Mouse (Mus musculus): ENCODE results near the gene Ttn. TPM values are rescaled to one million over a fixed set of nuclear protein-coding genes. Genes with fewer than 3 reads are reported as not detected.

The Ttn gene
- polyA plus RNA-seq, 1 experiment from 2014 or later, result under 0.01 TPM

DNA sequence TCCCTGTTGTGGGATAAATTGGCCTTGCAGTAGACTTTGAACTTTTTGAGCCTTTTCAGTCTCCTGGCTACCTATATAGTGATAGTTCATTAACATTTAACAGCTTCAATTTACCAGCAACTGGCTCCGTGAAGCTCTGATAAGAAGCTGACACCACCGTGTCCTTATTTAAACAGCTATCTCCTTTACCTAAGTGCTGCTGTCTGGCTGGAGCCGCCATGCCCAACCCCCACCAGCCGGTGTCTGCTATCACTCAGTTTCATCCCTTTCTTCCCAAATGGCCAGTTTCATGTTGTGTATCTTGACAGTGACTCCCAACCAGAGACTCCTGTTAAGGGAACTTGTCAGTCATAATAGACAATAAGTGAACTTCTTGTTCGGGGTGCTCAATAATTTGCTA is 1.3 kb upstream of the Ttn start:
- no peak for DNase-seq (ENCODE audit: low read depth, low spot score)
- ATAC-seq, result no peak
- no peak for TF ChIP-seq CTCF (IDR thresholded peaks at IDR 0.05)
- ChIA-PET POLR2A (no interaction called here), CTCF (interaction anchor here (1.9 kb wide), 1 partner anchor 13 kb away, joined by 8 read pairs; no protein-coding TSS in a partner anchor)
- H3K27me3 ChIP-seq, result peaks cover 55% of the 10 kb centered on the region
- in situ Hi-C loops (cut with MboI; ENCODE audit: low pct_unique_long_range_greater_than_20kb), result no loop called here

DNA sequence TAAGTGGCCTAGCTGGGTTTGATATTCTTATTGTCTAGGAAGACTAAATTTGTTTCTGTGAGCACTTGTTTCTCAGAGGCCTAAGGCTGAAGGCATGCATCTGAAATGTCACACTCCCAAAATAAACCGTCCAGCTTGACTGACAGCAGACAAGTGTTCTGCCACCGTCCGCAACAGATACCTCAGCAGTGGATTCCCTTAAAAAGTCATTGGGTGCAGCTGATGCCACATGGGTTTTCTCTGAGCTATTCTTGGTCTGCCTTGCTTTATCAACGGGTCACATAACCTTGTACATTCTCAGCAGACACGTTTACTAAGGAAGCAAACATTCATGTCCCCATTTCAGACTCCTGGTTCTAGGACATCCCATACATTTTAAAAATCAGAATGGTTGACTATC is 630 bp downstream of the Ttn start:
- ATAC-seq, result no peak
- in situ Hi-C loops (cut with MboI; ENCODE audit: low pct_unique_long_range_greater_than_20kb), result no loop called here
- TF ChIP-seq CTCF (IDR thresholded peaks at IDR 0.05), result no peak
- ChIA-PET POLR2A (no interaction called here), CTCF (no interaction called here)
- DNase-seq (ENCODE audit: low read depth, low spot score), result no peak
- peaks cover 54% of the 10 kb centered on the region for H3K27me3 ChIP-seq

DNA sequence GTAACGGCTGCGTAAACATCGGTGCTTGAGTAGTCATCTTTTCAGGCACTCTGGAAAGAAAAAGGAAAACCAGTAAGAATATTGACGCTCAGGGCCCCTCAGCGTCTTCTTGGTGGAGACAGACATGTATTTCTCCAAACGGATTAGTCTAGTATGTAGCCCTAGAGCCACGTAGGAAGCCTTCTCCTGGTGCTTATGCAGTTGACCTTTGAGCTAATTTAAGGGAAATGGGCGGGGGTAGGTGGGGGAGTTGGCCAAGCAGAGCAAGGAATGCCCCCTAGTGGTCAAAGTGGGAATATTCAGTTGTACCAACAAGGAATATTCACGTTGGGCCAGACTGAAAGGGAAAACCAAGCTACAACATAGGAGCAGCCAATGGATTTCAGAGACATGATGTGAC is 2.2 kb downstream of the Ttn start:
- no peak for ATAC-seq
- peak; percentile 56 for TF ChIP-seq CTCF (IDR thresholded peaks at IDR 0.05)
- H3K27me3 ChIP-seq, result peaks cover 53% of the 10 kb centered on the region
- ChIA-PET CTCF (interaction anchor here (0.8 to 1.9 kb wide), 5 partner anchors 9 to 17 kb away, joined by 3 to 19 read pairs (median 3); no protein-coding TSS in a partner anchor), POLR2A (no interaction called here)
- in situ Hi-C loops (cut with MboI; ENCODE audit: low pct_unique_long_range_greater_than_20kb), result no loop called here
- DNase-seq (ENCODE audit: low read depth, low spot score), result no peak

GRCm38 (mm10) chr2:76977650-76978049 is 4.7 kb downstream of the Ttn start:
- ATAC-seq, result no peak

GRCm38 (mm10) chr2:76972051-76972450 is 10.3 kb downstream of the Ttn start:
- H3K27me3 ChIP-seq, result peaks cover 72% of the 10 kb centered on the region
- CTCF ChIA-PET, result interaction anchor here (1.3 to 4.2 kb wide), 5 partner anchors 8 to 370 kb away, joined by 3 to 32 read pairs (median 15); no protein-coding TSS in a partner anchor
- in situ Hi-C loops (cut with MboI; ENCODE audit: low pct_unique_long_range_greater_than_20kb), result loop anchor here (5.0 to 10.0 kb wide), 2 partner anchors 373 to 735 kb away; no protein-coding TSS in a partner anchor
- POLR2A ChIA-PET, result no interaction called here
- no peak for ATAC-seq
- TF ChIP-seq CTCF (IDR thresholded peaks at IDR 0.05), result no peak
- no peak for DNase-seq (ENCODE audit: low read depth, low spot score)

More at GRCm38 (mm10) chr2:76977650-76978049, 4.7 kb downstream of the Ttn start:
- no peak for TF ChIP-seq CTCF (IDR thresholded peaks at IDR 0.05)
- peaks cover 71% of the 10 kb centered on the region for H3K27me3 ChIP-seq
- CTCF ChIA-PET, result no interaction called here
- no peak for DNase-seq (ENCODE audit: low read depth, low spot score)
- POLR2A ChIA-PET, result no interaction called here
- in situ Hi-C loops (cut with MboI; ENCODE audit: low pct_unique_long_range_greater_than_20kb), result loop anchor here (10.0 kb wide), 1 partner anchor 367 kb away; no protein-coding TSS in a partner anchor

DNA sequence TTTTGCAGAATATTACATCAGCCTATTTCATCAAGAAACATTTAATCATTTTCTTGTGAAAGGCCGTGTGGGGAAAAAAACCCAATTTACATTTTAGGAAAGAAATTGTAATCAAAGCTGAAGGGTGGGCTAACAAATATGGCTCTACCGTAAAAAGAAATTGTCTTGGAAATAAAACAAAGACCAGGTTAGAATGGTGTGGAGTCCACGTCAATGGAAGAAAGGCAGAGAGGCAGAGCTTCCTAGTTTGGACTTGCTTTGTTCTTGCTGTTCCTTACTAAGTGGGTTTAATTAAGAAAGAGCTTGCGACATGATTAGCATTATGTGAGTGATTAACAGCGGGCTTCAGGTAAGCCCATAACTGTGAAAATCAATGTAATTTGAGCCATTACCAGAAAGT is 11.3 kb downstream of the Ttn start:
- POLR2A ChIA-PET, result no interaction called here
- H3K27me3 ChIP-seq, result peaks cover 69% of the 10 kb centered on the region
- CTCF ChIA-PET, result interaction anchor here (0.9 to 4.2 kb wide), 10 partner anchors 9 to 371 kb away, joined by 3 to 32 read pairs (median 6); no protein-coding TSS in a partner anchor
- DNase-seq (ENCODE audit: low read depth, low spot score) (no peak), ATAC-seq (no peak)
- in situ Hi-C loops (cut with MboI; ENCODE audit: low pct_unique_long_range_greater_than_20kb), result loop anchor here (5.0 to 10.0 kb wide), 2 partner anchors 374 to 736 kb away; no protein-coding TSS in a partner anchor
- no peak for TF ChIP-seq CTCF (IDR thresholded peaks at IDR 0.05)

DNA sequence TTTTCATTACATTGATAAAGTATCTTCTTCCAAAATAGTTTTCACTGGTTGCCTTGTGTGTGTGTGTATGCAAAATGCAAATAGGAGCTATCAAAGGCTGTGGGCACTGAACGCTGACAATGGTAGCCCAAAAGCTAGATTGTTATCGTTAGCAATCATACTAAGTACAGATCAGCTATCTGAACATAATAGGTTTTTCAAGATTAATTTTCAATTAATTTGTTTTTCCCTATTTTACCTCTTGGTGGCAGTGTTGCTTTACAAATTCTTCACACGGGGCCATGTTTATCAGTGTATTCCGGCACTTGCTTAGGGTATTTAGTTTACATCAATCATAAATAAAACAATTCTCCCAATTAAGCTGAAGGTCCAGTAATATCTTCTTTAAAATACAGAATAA is 11.7 kb downstream of the Ttn start:
- DNase-seq (ENCODE audit: low read depth, low spot score), result no peak
- ATAC-seq, result no peak
- ChIA-PET CTCF (interaction anchor here (0.6 to 4.2 kb wide), 11 partner anchors 10 to 372 kb away, joined by 3 to 32 read pairs (median 6); no protein-coding TSS in a partner anchor), POLR2A (no interaction called here)
- TF ChIP-seq CTCF (IDR thresholded peaks at IDR 0.05), result peak; percentile 42
- peaks cover 68% of the 10 kb centered on the region for H3K27me3 ChIP-seq
- in situ Hi-C loops (cut with MboI; ENCODE audit: low pct_unique_long_range_greater_than_20kb), result loop anchor here (5.0 to 10.0 kb wide), 2 partner anchors 374 to 737 kb away; no protein-coding TSS in a partner anchor

DNA sequence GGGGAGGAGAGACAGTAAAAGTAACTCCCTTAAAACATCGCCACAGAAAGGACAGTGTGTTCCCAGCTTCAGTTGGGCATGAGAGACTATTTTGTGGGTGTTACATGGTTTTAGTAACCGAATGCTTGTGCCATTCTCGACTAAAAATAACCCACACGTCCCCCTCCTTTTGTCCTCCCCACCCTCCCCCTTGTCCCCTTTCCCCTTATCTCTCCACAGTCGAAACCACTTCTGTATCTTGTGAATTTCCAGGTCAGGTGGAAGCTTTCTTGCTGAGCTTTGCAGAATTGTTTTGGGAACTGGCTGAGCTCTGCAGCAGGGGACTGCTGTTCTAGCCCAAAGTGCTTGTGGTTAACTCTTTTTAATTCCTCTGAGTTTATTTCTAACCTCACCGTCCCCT is 12.1 kb downstream of the Ttn start:
- ChIA-PET CTCF (interaction anchor here (0.6 to 4.2 kb wide), 9 partner anchors 10 to 372 kb away, joined by 3 to 32 read pairs (median 6); no protein-coding TSS in a partner anchor), POLR2A (no interaction called here)
- H3K27me3 ChIP-seq, result peaks cover 68% of the 10 kb centered on the region
- ATAC-seq (no peak), DNase-seq (ENCODE audit: low read depth, low spot score) (no peak)
- TF ChIP-seq CTCF (IDR thresholded peaks at IDR 0.05), result no peak
- in situ Hi-C loops (cut with MboI; ENCODE audit: low pct_unique_long_range_greater_than_20kb), result loop anchor here (5.0 to 10.0 kb wide), 2 partner anchors 375 to 737 kb away; no protein-coding TSS in a partner anchor

DNA sequence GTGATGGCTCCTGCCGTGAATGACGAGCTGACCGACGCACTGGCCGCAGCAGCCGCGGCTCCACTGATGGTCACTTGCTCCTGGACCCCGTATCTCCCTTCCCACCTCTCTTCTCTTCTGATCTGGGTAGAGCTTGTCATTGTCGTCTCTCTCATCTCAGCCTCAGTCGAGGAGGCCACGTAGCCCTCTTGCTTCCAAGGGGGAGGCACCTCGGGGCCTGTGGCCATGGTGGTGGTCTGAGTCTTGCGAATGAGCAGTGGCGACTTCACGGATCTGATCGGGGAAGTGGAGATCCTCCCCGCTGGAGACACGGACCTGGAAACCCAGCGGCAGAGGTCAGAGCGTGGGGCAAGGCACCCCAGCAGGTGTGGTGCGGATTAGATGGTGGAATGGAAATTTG is 12.7 kb downstream of the Ttn start:
- in situ Hi-C loops (cut with MboI; ENCODE audit: low pct_unique_long_range_greater_than_20kb), result loop anchor here (5.0 to 10.0 kb wide), 3 partner anchors 42 to 738 kb away; no protein-coding TSS in a partner anchor
- ATAC-seq (no peak), DNase-seq (ENCODE audit: low read depth, low spot score) (no peak)
- POLR2A ChIA-PET, result no interaction called here
- TF ChIP-seq CTCF (IDR thresholded peaks at IDR 0.05), result no peak
- CTCF ChIA-PET, result interaction anchor here (2.0 to 4.2 kb wide), 6 partner anchors 11 to 373 kb away, joined by 6 to 32 read pairs (median 12); no protein-coding TSS in a partner anchor
- H3K27me3 ChIP-seq, result peaks cover 68% of the 10 kb centered on the region

DNA sequence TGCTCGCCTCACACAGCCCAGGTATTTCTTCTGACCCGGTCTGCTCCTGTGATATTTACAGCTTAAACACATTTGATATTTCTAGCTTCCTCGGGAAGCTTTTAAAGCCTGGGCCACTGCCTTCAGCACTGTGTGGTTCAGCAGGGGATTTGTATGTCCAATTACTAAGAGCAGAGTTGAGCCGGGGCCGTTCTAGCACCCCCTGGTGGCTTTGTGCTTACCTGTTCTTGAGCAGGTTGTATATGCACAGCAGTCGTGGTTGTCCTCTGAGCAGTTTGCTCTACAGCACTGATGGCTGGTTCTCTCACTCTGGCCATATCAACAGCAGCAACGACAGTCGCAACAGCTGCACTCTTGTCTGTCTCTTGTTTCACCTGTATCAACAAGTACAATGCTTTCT is 13.4 kb downstream of the Ttn start:
- ChIA-PET CTCF (interaction anchor here (0.6 to 4.2 kb wide), 7 partner anchors 11 to 271 kb away, joined by 3 to 32 read pairs (median 3); no protein-coding TSS in a partner anchor), POLR2A (no interaction called here)
- ATAC-seq (peak; percentile 95), DNase-seq (ENCODE audit: low read depth, low spot score) (peak; percentile 10)
- in situ Hi-C loops (cut with MboI; ENCODE audit: low pct_unique_long_range_greater_than_20kb), result loop anchor here (5.0 kb wide), 1 partner anchor 42 kb away; no protein-coding TSS in a partner anchor
- TF ChIP-seq CTCF (IDR thresholded peaks at IDR 0.05), result peak; percentile 83
- peaks cover 67% of the 10 kb centered on the region for H3K27me3 ChIP-seq

DNA sequence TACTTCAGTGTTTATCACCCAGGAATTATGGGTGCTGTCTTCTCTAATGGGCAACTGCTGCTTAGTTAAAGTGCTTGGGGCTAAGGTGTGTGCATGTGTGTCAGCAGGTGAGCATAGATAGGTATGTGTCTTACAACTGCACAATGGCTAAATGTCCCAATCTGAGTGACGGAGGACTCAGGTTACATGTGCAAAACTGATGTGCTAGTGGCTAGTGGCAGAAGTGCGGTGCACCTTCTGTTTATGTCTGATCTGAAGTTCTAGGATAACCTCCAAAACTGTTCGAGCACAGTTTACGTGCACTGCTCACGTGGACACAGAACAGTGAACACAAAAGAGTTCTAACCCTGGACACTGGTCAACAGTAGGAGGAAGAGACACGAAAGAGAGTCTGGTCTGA is 15.8 kb downstream of the Ttn start:
- H3K27me3 ChIP-seq, result peaks cover 72% of the 10 kb centered on the region
- TF ChIP-seq CTCF (IDR thresholded peaks at IDR 0.05), result no peak
- no peak for ATAC-seq
- POLR2A ChIA-PET, result no interaction called here
- CTCF ChIA-PET, result no interaction called here
- in situ Hi-C loops (cut with MboI; ENCODE audit: low pct_unique_long_range_greater_than_20kb), result loop anchor here (5.0 kb wide), 1 partner anchor 39 kb away; no protein-coding TSS in a partner anchor
- no peak for DNase-seq (ENCODE audit: low read depth, low spot score)

Data from Patski (cell line).